Mouse (Mus musculus): ENCODE data around the gene Heca. TPM values are rescaled to one million over a fixed set of nuclear protein-coding genes. Genes with fewer than 3 reads are reported as not detected.
A peak's percentile ranks its signal among the peaks of the same experiment; 100 is the strongest.
"Not testable (repeated sequence)": the region's sequence is repeated elsewhere in the genome, so short reads cannot be mapped to it uniquely, and the experiment has no call there.

Heca gene
- total RNA-seq, 2 experiments from 2014 or later = 37.3 to 40.9 TPM

DNA sequence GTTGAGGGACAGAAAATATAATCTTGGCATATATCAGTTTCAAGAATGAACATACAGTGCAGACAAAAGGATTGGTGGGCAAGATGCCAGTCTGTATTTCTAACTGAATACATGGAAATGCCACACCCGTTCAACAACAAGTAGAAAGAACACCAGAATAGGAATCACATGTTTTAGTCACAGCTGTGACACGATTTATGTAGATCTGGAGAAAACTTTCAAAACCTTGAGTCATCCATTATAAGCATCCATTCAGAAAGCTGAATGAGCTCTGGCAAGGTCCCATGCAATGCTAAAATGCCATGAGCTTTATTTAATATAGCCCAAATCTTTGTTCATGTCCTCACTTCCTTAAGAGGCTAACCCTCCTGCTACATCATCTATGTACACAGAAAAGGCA is 44.4 kb downstream of the Heca start:
- no peak for DNase-seq
- intact Hi-C loops (cut with DNase I) = no loop called here

DNA sequence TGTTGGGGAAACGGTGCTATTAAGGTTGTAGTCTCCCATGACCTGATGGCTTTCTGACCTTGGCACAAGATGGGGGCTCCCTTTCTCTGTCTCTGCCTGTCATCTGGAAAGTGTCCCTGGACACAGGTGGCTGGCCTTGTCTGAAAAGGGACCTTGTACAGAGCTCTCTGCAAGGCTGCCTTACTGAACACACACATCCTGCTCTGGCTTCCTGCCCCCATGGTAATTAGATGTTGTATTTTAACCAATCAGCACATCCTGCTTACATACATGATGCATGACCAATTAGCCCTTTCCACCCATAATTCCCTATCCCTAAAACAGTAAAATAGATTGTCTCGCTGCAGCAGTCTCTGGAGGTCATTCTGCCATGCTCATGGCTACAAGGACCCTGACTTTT is 67.1 kb downstream of the Heca start:
- intact Hi-C loops (cut with DNase I) = no loop called here
- no peak for DNase-seq

GRCm38 (mm10) chr10:17880038-17880437 is 67.8 kb downstream of the Heca start:
- intact Hi-C loops (cut with DNase I) = no loop called here
- no peak for DNase-seq

GRCm38 (mm10) chr10:17878002-17878919 is 69.6 kb downstream of the Heca start:
- intact Hi-C loops (cut with DNase I) = no loop called here
- peak; percentile 3 for DNase-seq

GRCm38 (mm10) chr10:17869822-17870662 is 77.8 kb downstream of the Heca start:
- peak; percentile 71 for DNase-seq
- intact Hi-C loops (cut with DNase I) = loop anchor here (2.0 kb wide), 1 partner anchor 137 kb away; no protein-coding TSS in a partner anchor

DNA sequence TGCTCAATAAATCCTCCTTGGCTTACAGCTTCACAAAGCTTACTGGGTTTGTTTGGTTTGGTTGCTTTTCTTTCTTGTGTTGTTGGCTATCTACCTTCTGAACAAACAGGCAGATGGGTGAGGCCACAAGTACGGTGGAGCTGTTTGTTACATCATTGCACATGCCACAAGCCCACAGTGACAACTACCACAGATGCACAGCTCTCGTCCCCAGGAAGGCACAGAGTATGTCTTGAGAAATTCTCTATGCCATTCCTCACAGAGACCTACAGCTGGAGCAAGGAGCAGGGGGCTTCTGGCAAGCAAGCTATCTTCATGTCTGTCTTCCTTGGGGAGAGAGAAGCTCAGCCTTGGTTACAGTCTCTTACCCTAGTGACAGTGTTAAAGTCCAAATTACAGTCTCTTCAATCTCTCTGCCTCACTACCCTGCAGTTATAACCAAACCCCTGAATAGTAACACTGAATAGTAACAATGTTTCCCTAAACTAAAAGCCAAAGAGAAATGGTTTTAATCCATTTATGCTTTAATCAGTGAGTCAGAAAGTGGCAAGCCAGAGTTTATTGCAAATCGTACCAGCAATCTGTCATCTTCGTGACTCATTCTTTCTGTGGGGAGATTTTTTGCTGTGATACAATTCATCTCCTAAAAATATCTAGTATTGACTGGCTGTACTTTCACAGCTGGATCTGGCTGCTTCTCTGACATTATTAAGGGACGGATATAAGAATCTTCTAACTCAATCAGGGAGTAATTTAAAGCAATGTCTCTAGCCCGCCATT is 87.0 kb downstream of the Heca start:
- intact Hi-C loops (cut with DNase I) = no loop called here
- no peak for DNase-seq

GRCm38 (mm10) chr10:17857647-17858261 is 90.1 kb downstream of the Heca start:
- intact Hi-C loops (cut with DNase I) = no loop called here

GRCm38 (mm10) chr10:17844781-17845537 is 102.9 kb downstream of the Heca start:
- DNase-seq = peak; percentile 10
- intact Hi-C loops (cut with DNase I) = no loop called here

More at GRCm38 (mm10) chr10:17857647-17858261, 90.1 kb downstream of the Heca start:
- DNase-seq = no peak

DNA sequence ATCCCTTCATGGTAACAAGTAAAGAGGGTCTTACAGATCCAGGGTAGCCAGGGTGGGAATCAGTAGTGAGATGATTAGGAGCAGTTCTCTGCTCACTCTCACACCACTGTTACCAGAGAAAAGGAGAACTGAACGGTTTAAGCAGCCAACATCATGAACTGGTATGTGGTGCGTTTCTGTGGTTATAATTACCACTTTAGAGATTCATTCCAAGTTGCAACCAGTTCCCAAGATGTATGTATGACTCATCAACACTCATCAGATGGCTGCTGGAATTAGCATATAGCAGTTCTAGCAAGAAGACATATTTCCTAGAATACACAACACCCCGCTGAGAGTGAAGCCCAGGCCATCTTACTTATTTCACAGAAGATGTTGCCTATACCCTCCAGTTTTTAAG is 105.8 kb downstream of the Heca start:
- no peak for DNase-seq
- intact Hi-C loops (cut with DNase I) = no loop called here

- intact Hi-C loops (cut with DNase I) = no loop called here
- no peak for DNase-seq
Measured at GRCm38 (mm10) chr10:17836275-17836674, 111.6 kb downstream of the Heca start.

- intact Hi-C loops (cut with DNase I) = no loop called here
Measured at GRCm38 (mm10) chr10:17835031-17835430, 112.8 kb downstream of the Heca start.

GRCm38 (mm10) chr10:17831041-17831440 is 116.8 kb downstream of the Heca start:
- DNase-seq = no peak
- intact Hi-C loops (cut with DNase I) = no loop called here

More at GRCm38 (mm10) chr10:17835031-17835430, 112.8 kb downstream of the Heca start:
- no peak for DNase-seq

GRCm38 (mm10) chr10:17829205-17829604 is 118.7 kb downstream of the Heca start:
- no peak for DNase-seq
- intact Hi-C loops (cut with DNase I) = no loop called here

DNA sequence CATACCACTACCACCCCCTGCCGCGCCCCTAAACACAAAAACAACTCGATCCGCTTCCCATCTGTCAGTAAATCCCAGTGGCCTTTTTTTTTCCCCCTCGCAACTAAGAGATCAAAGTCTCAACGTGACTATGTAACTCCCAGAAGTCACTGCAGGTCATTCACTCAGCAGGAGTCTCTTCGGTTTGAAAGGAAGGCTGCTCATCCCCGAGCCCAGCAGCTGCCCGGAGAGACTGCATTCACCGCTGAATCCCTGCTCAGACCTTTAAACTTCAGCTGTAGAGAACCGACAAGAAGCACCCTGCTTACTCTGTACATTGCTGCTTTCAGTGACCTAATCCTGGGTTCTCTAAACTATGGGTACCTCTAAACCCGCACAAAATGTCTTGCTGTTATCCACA is 120.5 kb downstream of the Heca start:
- DNase-seq = peak; percentile 34
- intact Hi-C loops (cut with DNase I) = no loop called here

- intact Hi-C loops (cut with DNase I) = not testable (repeated sequence)
Measured at GRCm38 (mm10) chr10:17820422-17820821, 127.4 kb downstream of the Heca start.

More at GRCm38 (mm10) chr10:17820422-17820821, 127.4 kb downstream of the Heca start:
- not testable (repeated sequence) for DNase-seq

Measured in left cerebral cortex, postnatal 4 days (tissue).